Mouse (Mus musculus) testis, adult 2 months (tissue): ENCODE data around the gene Tmem256.

Experiments
- CTCF ChIP-seq: fragments of 200-500 bp; IDR thresholded peaks from 2 replicates; pipeline ENCODE4 v1.5.1; 2012; ENCODE audit warnings: low read depth, mild to moderate bottlenecking, inconsistent platforms, low read length, moderate library complexity; ENCODE audit not compliant: control insufficient read depth, insufficient read depth, insufficient replicate concordance
- POLR2A ChIP-seq: fragments of 200-500 bp; IDR thresholded peaks from 2 replicates; pipeline ENCODE4 v1.6.1; 2012; ENCODE audit warnings: low read depth, mild to moderate bottlenecking, inconsistent platforms, low read length, moderate library complexity; ENCODE audit not compliant: control insufficient read depth

- TF ChIP-seq CTCF, result no peak
- TF ChIP-seq POLR2A, result no peak; the same call in 1 of the 2 replicates
Observed at GRCm38 (mm10) chr11:69822080-69822479, 16.2 kb upstream of the Tmem256 start, which contains the start of gene Spem1.
